Mouse (Mus musculus) thymus, adult 18-20 months (tissue): ENCODE measurements around the gene Aldh1b1.

ENCODE experiments used
- DNase-seq, 2 experiments: peaks; one replicate each; pipeline ENCODE4 v3.0.0; 2022; ENCODE audit warnings: mixed read lengths in 2 of 2

The Aldh1b1 gene

DNA sequence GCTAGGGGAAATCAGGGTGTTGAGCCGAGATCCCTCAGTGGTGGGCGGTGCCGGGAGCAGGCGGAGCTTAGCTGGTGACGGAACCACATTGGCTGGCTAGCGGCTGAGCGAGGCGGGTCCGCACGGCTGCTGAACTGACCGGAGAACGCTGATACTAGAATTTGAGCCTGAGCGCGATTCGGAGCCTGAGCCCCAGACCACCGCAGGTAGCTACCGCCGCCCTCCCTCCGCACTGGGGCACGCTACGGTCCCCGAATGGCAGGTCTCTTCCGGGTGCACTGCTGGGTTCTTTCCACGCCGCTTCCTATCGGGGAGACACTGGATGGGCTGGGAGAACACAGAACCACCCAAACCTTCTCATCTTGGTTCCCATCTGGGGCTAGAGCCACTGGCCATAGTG, at the start of gene Aldh1b1:
Aldh1b1 (plus strand) TSS at position 59 of the 400 bp plus-strand sequence.
- peak; percentile 32 to 47 for DNase-seq

- no peak for DNase-seq
Observed at GRCm38 (mm10) chr4:45749449-45749848, 49.4 kb upstream of the Aldh1b1 start.

- no peak for DNase-seq
Observed at GRCm38 (mm10) chr4:45750477-45750876, 48.3 kb upstream of the Aldh1b1 start.

DNA sequence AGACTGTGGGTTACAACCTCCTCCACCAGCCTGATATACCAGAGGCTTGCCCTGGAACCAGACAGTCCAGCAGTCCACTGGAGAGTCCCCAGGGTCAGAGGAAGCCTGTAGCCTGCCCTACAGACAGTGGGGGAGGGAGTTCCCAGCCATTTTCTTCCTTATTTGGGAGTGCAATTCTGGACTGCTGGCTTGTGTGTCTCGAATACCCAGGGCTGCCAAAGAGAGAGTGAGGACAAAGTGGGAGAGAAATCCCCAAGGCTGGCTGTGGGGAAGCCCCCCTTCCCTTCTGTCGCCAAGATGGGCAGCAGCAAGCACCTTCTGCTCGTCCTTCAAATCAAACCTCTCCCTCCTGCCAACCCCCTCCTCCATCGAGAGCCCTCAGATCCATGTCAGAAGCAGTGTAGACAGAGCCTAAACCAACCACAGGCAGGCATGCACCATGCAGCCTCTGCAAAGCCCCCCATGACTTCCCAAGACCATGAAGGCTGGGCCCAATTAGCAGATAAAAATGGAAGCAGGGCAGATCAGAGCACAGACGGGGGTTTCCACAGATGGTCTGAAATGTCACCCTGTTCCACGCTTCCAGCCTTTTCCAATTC, 45.5 kb upstream of the Aldh1b1 start:
- no peak for DNase-seq

GRCm38 (mm10) chr4:45754171-45754570, 44.7 kb upstream of the Aldh1b1 start:
- no peak for DNase-seq

DNA sequence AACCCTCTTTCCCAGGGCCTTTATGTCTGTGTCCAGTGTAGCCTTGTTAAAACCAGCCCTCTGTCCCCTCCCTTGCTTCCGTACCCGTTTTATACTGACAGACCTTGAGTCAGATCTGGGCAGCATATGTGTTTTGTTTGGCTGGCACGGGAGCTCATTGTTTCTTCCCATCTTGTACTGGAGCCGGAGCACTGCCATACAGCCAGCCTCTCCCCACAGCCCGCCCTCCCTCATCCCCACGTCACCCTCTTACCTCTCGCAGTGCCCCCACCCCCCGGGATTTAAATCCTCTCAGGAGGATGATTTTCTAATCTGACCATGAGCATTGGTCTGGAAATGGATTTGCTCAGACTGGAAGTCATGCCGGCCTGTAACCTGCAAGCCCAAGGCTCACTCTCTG, 43.7 kb upstream of the Aldh1b1 start:
- no peak for DNase-seq

DNA sequence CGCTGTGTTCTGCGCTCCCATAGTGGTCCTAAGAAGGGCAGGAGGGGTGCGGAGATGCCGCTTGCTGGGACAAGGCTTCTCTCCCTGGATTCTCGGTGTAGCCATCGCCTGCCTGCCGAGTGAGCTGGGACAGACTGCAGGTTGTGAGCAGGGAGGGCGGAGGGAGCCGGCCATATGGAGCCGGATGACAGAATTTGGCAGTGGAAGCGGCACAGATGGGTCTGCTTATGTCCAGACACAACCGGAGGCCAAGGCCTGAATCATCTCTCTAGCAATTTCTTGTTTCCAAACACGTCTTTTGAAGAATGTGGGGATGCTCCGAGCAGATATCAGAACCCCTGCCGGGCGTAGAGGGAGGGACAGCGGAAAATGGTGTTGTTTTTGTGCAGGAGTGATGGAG, 42.9 kb upstream of the Aldh1b1 start:
- no peak for DNase-seq

- DNase-seq = no peak
Observed at GRCm38 (mm10) chr4:45757941-45758340, 40.9 kb upstream of the Aldh1b1 start.

- no peak for DNase-seq
Observed at GRCm38 (mm10) chr4:45759411-45759810, 39.4 kb upstream of the Aldh1b1 start.

GRCm38 (mm10) chr4:45762600-45762999, 36.2 kb upstream of the Aldh1b1 start:
- no peak for DNase-seq

DNA sequence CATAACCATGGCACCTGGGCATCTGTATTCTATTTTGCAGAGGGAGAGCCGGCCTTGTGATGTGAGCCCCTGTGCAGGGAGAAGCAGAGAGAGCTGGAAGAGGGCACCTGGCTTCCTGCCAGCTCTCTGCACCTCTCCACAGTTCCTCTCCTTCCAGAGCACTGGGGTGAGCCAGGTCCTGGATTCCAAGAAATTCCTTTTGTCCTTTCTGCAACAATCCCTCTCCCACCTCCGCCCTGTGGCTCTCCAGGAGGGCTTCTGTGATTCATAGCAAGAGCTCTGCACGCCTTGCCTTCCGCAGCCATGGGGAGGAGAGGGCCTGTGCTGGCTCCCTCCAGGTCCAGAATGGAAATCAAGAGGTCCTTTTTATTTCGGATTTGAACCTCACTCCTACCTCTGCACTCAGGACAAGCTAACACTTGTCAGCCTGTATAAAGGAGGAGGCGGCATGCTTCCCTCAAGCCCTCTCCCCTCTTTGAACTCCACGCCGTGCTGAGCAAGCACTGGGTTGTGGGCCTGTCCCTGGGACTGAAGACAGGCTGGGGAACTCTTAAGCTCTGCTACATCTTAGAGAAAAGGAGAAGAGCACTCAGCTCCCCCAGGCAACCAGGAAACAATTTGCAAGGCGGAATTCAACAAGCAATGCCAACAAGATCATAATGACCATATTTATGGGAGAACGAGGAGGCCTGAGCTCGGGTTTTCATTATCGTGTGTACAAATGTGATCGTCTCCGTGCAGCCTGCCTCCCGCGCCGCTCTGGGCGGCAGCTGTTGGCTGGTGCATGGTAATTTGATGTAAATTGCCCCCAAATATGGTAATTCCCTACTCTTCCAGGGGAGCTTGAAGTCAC, 35.3 kb upstream of the Aldh1b1 start:
- no peak for DNase-seq

GRCm38 (mm10) chr4:45764141-45764494, 34.7 kb upstream of the Aldh1b1 start:
- no peak for DNase-seq

- DNase-seq = no peak
Observed at GRCm38 (mm10) chr4:45765121-45765564, 33.7 kb upstream of the Aldh1b1 start.

DNA sequence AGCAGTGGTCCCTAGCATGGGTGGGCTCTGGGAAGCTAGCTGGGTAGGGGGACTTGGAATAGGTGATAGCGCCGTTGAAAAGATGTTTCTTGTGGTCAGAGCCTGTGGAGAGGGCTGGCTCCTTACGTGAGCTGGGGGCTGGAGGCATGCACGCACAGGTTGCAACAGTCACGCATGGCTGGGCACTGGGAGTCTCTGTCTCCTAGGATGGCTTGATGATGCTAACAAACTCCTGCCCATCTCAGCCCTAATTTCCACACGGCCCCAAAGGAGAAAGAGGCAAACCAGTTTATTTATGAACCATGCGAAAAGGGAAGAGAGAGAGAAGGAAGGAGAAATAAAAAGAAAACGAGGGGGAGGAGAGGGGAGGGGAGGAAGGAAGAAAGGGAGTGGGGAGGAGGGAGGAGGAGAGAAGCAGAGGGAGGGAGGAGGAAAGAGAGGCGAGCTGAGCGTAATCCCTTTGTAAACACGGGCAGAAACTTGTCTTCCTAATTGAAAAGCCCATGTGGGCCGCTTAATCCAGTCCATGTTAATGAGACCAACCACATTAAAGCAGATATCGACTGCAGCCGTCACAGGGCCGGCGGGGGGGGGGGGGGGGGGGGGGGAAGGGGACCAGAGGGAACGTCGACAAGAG, 33.1 kb upstream of the Aldh1b1 start:
- DNase-seq = no peak

- DNase-seq = no peak
Observed at GRCm38 (mm10) chr4:45766774-45767173, 32.0 kb upstream of the Aldh1b1 start.

- DNase-seq = no peak
Observed at GRCm38 (mm10) chr4:45767891-45768558, 30.8 kb upstream of the Aldh1b1 start.

GRCm38 (mm10) chr4:45769141-45769540, 29.7 kb upstream of the Aldh1b1 start:
- no peak for DNase-seq

- DNase-seq = no peak
Observed at GRCm38 (mm10) chr4:45769791-45770637, 28.8 kb upstream of the Aldh1b1 start.

- no peak for DNase-seq
Observed at GRCm38 (mm10) chr4:45770638-45771033, 28.2 kb upstream of the Aldh1b1 start.

DNA sequence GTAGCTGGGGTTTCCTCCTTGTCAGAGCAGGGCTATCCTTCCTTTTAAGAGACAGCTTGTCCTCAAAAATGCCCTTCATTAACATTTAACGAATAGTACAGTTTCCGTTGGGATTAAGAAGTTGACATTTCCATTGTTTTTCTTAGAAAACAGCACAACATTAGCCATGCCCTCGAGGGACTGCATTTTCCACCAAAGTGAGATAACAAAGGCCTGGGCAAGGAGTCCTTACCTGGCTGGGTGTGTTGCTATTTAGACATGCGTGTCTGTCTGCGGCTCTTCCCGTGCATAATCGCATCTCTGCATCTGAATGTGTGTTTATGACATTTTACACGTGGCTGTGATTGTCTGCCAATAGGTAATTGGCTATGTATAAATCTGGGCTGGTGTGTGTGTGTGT, 27.6 kb upstream of the Aldh1b1 start:
- no peak for DNase-seq

DNA sequence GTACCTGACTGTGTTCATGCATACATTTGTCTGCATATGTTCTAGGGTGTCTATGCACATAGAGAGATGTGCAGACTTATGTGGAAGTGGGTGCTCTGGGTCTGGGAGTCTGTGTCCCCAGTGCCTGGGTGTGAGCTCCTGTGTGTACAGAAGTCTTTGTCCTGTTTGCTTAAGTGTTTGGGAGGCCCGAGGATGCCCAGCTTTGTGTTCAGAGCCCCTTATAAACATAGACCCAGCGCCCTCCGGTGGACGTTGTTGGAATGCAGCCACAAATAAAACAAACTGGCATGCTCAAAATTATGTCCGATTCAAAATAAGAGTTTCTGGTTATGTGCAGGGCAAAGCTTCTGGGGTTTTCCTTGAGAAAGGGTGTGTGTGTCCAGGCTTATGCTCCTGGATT, 27.2 kb upstream of the Aldh1b1 start:
- no peak for DNase-seq

DNA sequence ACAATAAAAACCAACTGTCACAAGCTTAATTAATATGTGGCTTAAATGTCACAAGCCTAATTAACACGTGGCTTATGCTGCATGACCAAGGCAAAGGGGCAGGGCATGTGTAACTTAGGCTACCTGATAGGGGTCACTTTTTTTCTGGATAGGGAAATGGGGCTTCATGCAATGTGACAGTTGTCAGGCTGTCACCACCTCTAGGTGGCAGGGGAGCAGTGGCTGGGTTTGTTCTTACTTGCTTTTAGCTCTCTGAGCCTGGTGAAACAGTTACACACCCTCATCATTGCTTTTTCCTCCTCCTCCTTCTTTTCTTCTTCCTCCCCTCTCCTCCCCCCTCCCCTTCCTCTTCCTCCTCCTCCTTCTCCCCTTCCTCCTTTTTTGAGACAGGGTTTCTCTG, 15.2 kb upstream of the Aldh1b1 start:
- DNase-seq = no peak
